Mouse (Mus musculus) heart, postnatal 0 days (tissue): ENCODE results near the gene Adgrg2. TPM values are rescaled to one million over a fixed set of nuclear protein-coding genes. Genes with fewer than 3 reads are reported as not detected.

Experiments used
- ATAC-seq: fragments of 200-750 bp; cut with Nextera tagmentation; 2 replicates; pipeline ENCODE4 v1.8.0; 2017; ENCODE audit warnings: low read depth, moderate number of reproducible peaks, moderate library complexity; ENCODE audit not compliant: insufficient read depth
- DNase-seq: peaks from one replicate; pipeline ENCODE4 v3.0.0-alpha.2; 2016; ENCODE audit warnings: low spot score
- H3K27ac ChIP-seq: fragments of 300-500 bp; sonication (generic); 2 replicates; pipeline ENCODE4 v1.5.1; 2014; ENCODE audit warnings: low read depth, mild to moderate bottlenecking
- H3K27me3 ChIP-seq: fragments of 300-500 bp; sonication (generic); 2 replicates; pipeline ENCODE4 v1.6.1; 2014; ENCODE audit warnings: low read length, mixed read lengths; ENCODE audit not compliant: control insufficient read depth, insufficient read depth
- H3K36me3 ChIP-seq: fragments of 300-500 bp; sonication (generic); replicated peaks from 2 replicates; pipeline ENCODE4 v1.6.1; 2014; ENCODE audit warnings: low read length, mixed read lengths; ENCODE audit not compliant: control insufficient read depth, insufficient read depth
- H3K4me1 ChIP-seq: fragments of 300-500 bp; sonication (generic); 2 replicates; pipeline ENCODE4 v1.6.1; 2014; ENCODE audit warnings: antibody characterized with exemption; ENCODE audit not compliant: control insufficient read depth, insufficient read depth
- H3K4me2 ChIP-seq: fragments of 300-500 bp; sonication (generic); 2 replicates; pipeline ENCODE4 v1.6.1; 2014; ENCODE audit warnings: low read depth, mild to moderate bottlenecking, low read length, moderate library complexity
- H3K4me3 ChIP-seq: fragments of 300-500 bp; sonication (generic); 2 replicates; pipeline ENCODE4 v1.5.1; 2014; ENCODE audit warnings: low read depth, low read length
- H3K9ac ChIP-seq: fragments of 300-500 bp; sonication (generic); replicated peaks from 2 replicates; pipeline ENCODE4 v1.6.1; 2014; ENCODE audit warnings: low read depth, low read length, mixed read lengths
- H3K9me3 ChIP-seq: fragments of 300-500 bp; sonication (generic); replicated peaks from 2 replicates; pipeline ENCODE4 v1.6.1; 2016; ENCODE audit warnings: low read length; ENCODE audit not compliant: control insufficient read depth
- CTCF ChIP-seq: IDR thresholded peaks from 2 replicates; pipeline ENCODE4 v1.5.1; 2016; ENCODE audit warnings: antibody characterized with exemption, control low read depth, low read depth
- EP300 ChIP-seq: IDR thresholded peaks from 2 replicates; pipeline ENCODE4 v1.6.1; 2016; ENCODE audit warnings: antibody characterized with exemption, low read depth
- WGBS: fragments of 180-500 bp; shearing (Covaris S2); extraction: QIAGEN DNeasy Blood & Tissue Kit; methylation state at CpG from one replicate; pipeline ENCODE4 v1.1.7; 2014; 5-methylcytosine and 5-hydroxymethylcytosine counted together
- polyA plus RNA-seq: library from polyadenylated mRNA; unstranded; fragments of >200 nt; fragmentation: Nextera tagmentation; extraction: Ambion mirVana; gene quantifications from 2 replicates; pipeline ENCODE4 v1.2.1, GENCODE M21; 2015
- total RNA-seq: library from RNA; depleted of rRNA; stranded (reverse); fragments of >200 nt; gene quantifications from 2 replicates; pipeline ENCODE4 v1.2.3, GENCODE M21; 2014; ENCODE audit warnings: low replicate concordance

The Adgrg2 gene
- total and polyA plus RNA-seq, 2 experiments from 2014 or later = 0.15 to 0.33 TPM

DNA sequence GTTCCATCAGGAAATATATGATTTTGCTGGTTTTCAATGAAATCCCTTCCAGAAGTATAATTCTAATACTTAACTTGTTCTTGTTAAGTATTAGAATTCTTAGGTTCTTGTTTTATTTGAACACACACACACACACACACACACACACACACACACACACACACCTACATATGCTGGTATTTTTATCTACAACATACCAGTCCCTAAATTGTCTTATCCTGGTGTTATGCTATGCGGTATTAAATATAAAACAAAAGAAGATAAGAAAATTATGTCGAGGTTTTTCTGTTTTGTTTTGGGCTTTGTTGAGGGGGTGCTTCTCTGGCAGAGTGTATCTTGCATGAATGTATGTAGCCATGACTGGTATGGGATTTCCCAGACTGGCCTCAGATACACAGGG is 99.3 kb downstream of the Adgrg2 start:
- Histone ChIP-seq H3K36me3 (no peaks in the 10 kb centered on the region), H3K27me3 (no peaks in the 10 kb centered on the region), H3K4me3 (no peak overlapping the region), H3K4me1 (no peaks in the 10 kb centered on the region), H3K27ac (no peak overlapping the region), H3K9ac (no peak overlapping the region), H3K4me2 (no peak overlapping the region), H3K9me3 (no peaks in the 10 kb centered on the region)
- 50% methylated on average over 2 of the region's 2 CpGs for WGBS
- DNase-seq (no peak), ATAC-seq (no peak)
- TF ChIP-seq EP300 (no peak), CTCF (no peak)

DNA sequence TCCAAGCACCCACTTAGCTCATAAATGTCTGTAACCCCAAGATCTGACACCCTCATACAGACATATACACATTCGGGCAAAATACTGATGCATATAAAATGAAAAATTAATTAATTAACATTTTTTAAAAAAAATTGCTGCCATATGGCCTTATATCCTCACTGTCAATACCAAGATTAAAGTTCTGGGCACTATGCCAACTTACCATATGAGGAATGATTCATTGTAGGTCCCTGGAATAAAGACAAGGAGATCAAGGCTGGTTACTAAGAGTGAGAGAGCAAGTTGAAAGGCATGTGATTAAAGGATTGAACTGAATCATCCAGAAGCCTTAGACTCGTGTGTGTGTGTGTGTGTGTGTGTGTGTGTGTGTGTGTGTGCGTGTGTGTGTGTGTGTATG is 103.8 kb downstream of the Adgrg2 start:
- ATAC-seq (no peak), DNase-seq (no peak)
- WGBS = 47% methylated on average over 2 of the region's 3 CpGs
- Histone ChIP-seq H3K4me3 (no peak overlapping the region), H3K27me3 (no peaks in the 10 kb centered on the region), H3K4me2 (no peak overlapping the region), H3K27ac (no peak overlapping the region), H3K9ac (no peak overlapping the region), H3K9me3 (no peaks in the 10 kb centered on the region), H3K36me3 (no peaks in the 10 kb centered on the region), H3K4me1 (no peaks in the 10 kb centered on the region)
- TF ChIP-seq EP300 (no peak), CTCF (no peak)

DNA sequence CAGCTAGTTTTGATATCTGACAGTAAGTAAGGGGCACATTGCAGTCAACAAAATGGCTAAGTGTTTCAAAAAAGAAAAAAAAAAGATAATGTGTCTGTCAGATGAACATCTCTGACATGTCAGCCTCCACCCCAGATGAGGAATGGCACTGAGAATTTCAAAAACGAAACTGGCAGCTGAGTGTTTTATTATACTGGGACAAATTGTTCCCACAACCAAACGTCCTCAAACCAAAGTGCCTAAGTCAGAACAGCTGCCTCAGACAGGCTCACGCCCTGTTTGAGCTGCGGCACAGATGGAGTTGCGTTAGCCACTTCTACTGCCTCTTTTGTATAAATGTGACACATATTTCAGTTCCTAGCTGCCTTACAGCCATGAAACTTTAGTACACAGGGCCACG is 104.4 kb downstream of the Adgrg2 start:
- 65% methylated on average over 6 of the region's 6 CpGs for WGBS
- no peak for DNase-seq
- H3K36me3 ChIP-seq = no peaks in the 10 kb centered on the region
- no peak overlapping the region for H3K27ac ChIP-seq
- H3K4me2 ChIP-seq = no peak overlapping the region
- TF ChIP-seq CTCF (no peak), EP300 (no peak)
- H3K9ac ChIP-seq = no peak overlapping the region
- ATAC-seq = no peak
- no peaks in the 10 kb centered on the region for H3K27me3 ChIP-seq
- H3K9me3 ChIP-seq = no peaks in the 10 kb centered on the region
- H3K4me3 ChIP-seq = no peak overlapping the region
- H3K4me1 ChIP-seq = no peaks in the 10 kb centered on the region

DNA sequence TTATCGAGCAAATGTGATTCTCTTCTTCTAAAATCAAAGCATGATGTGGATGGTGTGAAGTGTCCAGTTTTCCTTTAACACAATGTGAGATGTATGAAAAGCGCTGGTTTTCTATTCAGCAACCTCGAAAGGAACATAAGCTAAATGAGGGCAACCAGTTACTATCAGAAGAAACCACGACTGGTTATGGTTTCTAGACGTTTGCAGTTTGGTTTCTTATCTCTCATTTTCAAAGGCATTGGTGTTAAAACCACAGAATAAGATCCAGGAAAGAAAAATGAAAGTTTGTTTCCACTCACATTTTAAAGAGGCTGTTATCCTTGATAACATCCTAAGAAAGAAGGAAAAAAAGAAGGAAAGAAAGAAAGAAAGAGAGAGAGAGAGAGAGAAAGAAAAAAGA is 106.0 kb downstream of the Adgrg2 start:
- ATAC-seq = no peak
- no peak for DNase-seq
- Histone ChIP-seq H3K27me3 (no peaks in the 10 kb centered on the region), H3K9ac (no peak overlapping the region), H3K27ac (no peak overlapping the region), H3K4me3 (no peak overlapping the region), H3K9me3 (no peaks in the 10 kb centered on the region), H3K36me3 (no peaks in the 10 kb centered on the region), H3K4me2 (no peak overlapping the region), H3K4me1 (no peaks in the 10 kb centered on the region)
- TF ChIP-seq EP300 (no peak), CTCF (no peak)
- WGBS = 59% methylated on average over 5 of the region's 5 CpGs

DNA sequence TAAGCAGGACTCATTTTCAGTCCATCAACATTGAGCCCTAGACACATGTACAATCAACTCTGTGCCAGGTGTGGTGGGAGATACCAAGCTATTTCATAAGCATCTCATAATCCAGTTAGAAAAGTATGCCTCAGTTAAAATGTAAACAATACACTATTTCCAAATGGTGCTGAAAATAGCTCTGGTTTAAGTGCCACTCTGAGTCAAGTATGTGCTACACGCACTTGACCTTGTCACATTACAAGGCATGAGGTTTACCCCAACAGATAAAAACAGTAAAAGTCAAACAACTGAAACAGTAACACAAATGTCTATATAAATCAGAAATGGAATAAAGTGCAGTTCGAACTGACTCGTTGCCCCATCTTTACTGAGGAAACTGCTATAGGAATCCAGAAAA is 110.6 kb downstream of the Adgrg2 start:
- Histone ChIP-seq H3K4me3 (no peak overlapping the region), H3K4me2 (no peak overlapping the region), H3K27ac (peak overlapping the region; percentile 86), H3K36me3 (no peaks in the 10 kb centered on the region), H3K9ac (no peak overlapping the region), H3K4me1 (no peaks in the 10 kb centered on the region), H3K27me3 (no peaks in the 10 kb centered on the region), H3K9me3 (no peaks in the 10 kb centered on the region)
- 51% methylated on average over 3 of the region's 3 CpGs for WGBS
- TF ChIP-seq CTCF = no peak
- no peak for TF ChIP-seq EP300
- DNase-seq (no peak), ATAC-seq (no peak)

DNA sequence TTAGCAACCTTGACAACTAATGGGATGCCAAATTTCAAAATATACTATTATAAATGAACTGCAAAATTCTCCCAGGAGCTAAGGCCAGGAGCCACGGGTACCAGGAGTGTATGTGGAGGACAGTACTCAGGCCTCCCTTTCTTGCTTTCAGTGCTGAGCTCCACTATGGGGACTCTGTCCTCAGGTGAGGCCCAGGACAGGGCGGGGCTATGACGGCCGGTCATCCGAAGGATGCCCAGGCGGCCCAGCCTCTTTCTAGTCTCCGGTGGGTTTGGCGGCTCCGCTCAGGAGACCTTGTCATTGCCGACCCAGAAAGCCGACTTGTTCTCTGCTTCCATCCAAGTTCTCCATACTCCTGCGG is 111.2 kb downstream of the Adgrg2 start:
- 24% methylated on average over 12 of the region's 12 CpGs for WGBS
- Histone ChIP-seq H3K4me2 (peak overlapping the region; percentile 72), H3K4me1 (no peaks in the 10 kb centered on the region), H3K9me3 (no peaks in the 10 kb centered on the region), H3K27me3 (no peaks in the 10 kb centered on the region), H3K4me3 (peak overlapping the region; percentile 54), H3K9ac (no peak overlapping the region), H3K36me3 (no peaks in the 10 kb centered on the region), H3K27ac (peak overlapping the region; percentile 86)
- no peak for TF ChIP-seq CTCF
- no peak for TF ChIP-seq EP300
- ATAC-seq = peak; percentile 45
- DNase-seq = no peak
